Mouse (Mus musculus): ENCODE data around the gene Ahcyl2. TPM values are rescaled to one million over a fixed set of nuclear protein-coding genes. Genes with fewer than 3 reads are reported as not detected.

The Ahcyl2 gene
- polyA plus RNA-seq, 1 experiment: 24.0 TPM

- no peak overlapping the region for H3K4me3 ChIP-seq (ENCODE audit: insufficient read depth, low read length)
- TF ChIP-seq CTCF (IDR thresholded peaks at IDR 0.05; ENCODE audit: borderline replicate concordance, insufficient read depth, low read length) (peak; percentile 31; the same call in 1 of the 2 replicates), POLR2A (IDR thresholded peaks at IDR 0.05; ENCODE audit: low read depth, low read length) (no peak)
- H3K4me1 ChIP-seq (ENCODE audit: control insufficient read depth, insufficient read depth, low read length): no peaks in the 10 kb centered on the region
- H3K27ac ChIP-seq (ENCODE audit: insufficient read depth, low read length): no peak overlapping the region
These were observed 92.4 kb downstream of the Ahcyl2 start for GRCm38 (mm10) chr6:29860238-29860637.

- Histone ChIP-seq H3K4me1 (ENCODE audit: control insufficient read depth, insufficient read depth, low read length) (no peaks in the 10 kb centered on the region), H3K4me3 (ENCODE audit: insufficient read depth, low read length) (no peak overlapping the region), H3K27ac (ENCODE audit: insufficient read depth, low read length) (no peak overlapping the region)
- TF ChIP-seq POLR2A (IDR thresholded peaks at IDR 0.05; ENCODE audit: low read depth, low read length) (no peak), CTCF (IDR thresholded peaks at IDR 0.05; ENCODE audit: borderline replicate concordance, insufficient read depth, low read length) (no peak)
These were observed 97.1 kb downstream of the Ahcyl2 start for GRCm38 (mm10) chr6:29864926-29865325.

DNA sequence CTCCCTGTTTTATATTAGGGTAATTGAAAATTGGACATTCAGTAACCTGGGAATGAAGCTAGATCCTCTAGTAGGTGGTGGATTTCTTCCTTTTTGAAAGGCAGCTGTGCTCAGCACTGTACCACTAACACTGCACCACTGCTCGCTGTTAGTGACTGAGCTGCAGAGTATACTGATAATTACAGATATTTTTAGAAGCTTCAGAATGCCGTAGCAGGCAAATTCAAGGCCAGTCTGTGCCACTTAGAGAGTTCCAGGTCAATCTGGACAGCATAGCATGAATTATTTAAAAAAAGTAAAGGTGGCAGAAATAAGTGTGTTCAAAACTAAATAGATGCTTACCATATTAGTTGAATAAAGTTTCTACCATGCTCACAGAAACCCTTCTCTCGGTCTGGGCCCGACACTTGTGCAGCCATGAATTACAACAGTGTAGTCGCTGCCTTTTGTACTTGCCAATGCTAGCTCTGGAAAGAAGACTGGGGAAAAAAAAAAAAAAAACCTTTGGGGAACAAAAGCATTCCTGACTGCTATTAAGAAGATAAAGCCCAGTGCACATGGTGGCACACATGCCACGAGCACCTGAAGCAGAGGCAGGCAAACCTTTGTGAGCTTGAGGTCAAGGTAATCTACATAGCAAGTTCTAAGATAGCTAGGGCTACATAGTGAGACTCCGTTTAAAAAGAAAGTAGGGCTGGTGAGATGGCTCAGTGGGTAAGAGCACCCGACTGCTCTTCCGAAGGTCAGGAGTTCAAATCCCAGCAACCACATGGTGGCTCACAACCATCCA is 99.3 kb downstream of the Ahcyl2 start:
- no peak overlapping the region for H3K4me3 ChIP-seq (ENCODE audit: insufficient read depth, low read length)
- TF ChIP-seq CTCF (IDR thresholded peaks at IDR 0.05; ENCODE audit: borderline replicate concordance, insufficient read depth, low read length) (no peak), POLR2A (IDR thresholded peaks at IDR 0.05; ENCODE audit: low read depth, low read length) (no peak)
- H3K27ac ChIP-seq (ENCODE audit: insufficient read depth, low read length): no peak overlapping the region
- H3K4me1 ChIP-seq (ENCODE audit: control insufficient read depth, insufficient read depth, low read length): no peaks in the 10 kb centered on the region

DNA sequence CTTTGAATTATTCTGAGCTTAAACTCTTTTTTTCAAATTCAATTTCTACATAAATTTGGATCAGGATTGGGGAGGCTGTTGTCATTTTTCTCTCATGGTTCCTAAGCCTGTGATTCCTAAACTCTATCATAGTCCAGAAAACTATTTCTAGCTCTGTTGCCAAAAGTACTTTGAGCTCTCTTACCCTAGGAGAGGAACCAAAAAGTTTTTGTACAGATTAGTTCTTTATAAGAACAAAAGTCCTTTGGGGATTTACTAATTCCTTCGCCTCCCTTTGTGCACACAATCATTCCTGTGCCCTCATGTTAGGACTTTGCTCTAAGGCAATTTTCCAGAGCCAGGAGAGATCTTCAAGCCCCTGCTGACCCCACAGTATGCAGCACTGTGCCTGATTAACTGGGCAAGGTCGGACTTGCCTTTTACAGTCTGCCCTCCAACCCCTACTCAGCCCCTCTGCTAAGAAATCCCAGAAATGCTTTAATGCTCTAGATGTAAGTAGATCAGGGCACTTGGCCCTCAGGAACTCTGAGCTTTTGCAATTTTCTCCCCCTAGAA is 100.6 kb downstream of the Ahcyl2 start:
- H3K4me3 ChIP-seq (ENCODE audit: insufficient read depth, low read length): no peak overlapping the region
- H3K27ac ChIP-seq (ENCODE audit: insufficient read depth, low read length): no peak overlapping the region
- TF ChIP-seq POLR2A (IDR thresholded peaks at IDR 0.05; ENCODE audit: low read depth, low read length): no peak
- TF ChIP-seq CTCF (IDR thresholded peaks at IDR 0.05; ENCODE audit: borderline replicate concordance, insufficient read depth, low read length): no peak
- no peaks in the 10 kb centered on the region for H3K4me1 ChIP-seq (ENCODE audit: control insufficient read depth, insufficient read depth, low read length)

DNA sequence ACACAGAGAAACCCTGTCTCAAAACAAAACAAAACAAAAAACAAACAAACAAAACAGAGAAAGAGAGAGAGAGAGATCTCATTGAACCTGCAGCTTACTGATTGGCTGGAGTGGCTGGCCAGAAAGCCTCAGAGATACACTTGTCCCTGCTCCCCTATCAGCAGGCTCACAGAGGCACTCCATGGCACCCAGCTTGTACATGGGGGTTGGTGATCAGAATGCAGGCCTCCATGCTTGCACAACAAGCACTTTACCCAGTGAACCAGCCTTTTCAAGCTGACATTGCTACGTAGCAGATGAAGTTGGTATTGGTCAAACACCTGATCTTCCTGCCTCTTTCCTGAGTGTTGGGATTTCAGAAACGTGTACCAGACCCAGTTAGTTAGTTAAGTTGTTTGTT is 105.8 kb downstream of the Ahcyl2 start:
- H3K4me1 ChIP-seq (ENCODE audit: control insufficient read depth, insufficient read depth, low read length): no peaks in the 10 kb centered on the region
- H3K4me3 ChIP-seq (ENCODE audit: insufficient read depth, low read length): no peak overlapping the region
- H3K27ac ChIP-seq (ENCODE audit: insufficient read depth, low read length): no peak overlapping the region
- TF ChIP-seq POLR2A (IDR thresholded peaks at IDR 0.05; ENCODE audit: low read depth, low read length) (no peak), CTCF (IDR thresholded peaks at IDR 0.05; ENCODE audit: borderline replicate concordance, insufficient read depth, low read length) (no peak)

GRCm38 (mm10) chr6:29875576-29875975 is 107.8 kb downstream of the Ahcyl2 start:
- no peaks in the 10 kb centered on the region for H3K4me1 ChIP-seq (ENCODE audit: control insufficient read depth, insufficient read depth, low read length)
- no peak for TF ChIP-seq POLR2A (IDR thresholded peaks at IDR 0.05; ENCODE audit: low read depth, low read length)
- TF ChIP-seq CTCF (IDR thresholded peaks at IDR 0.05; ENCODE audit: borderline replicate concordance, insufficient read depth, low read length): no peak
- H3K4me3 ChIP-seq (ENCODE audit: insufficient read depth, low read length): no peak overlapping the region
- H3K27ac ChIP-seq (ENCODE audit: insufficient read depth, low read length): no peak overlapping the region

GRCm38 (mm10) chr6:29876782-29877181 is 109.0 kb downstream of the Ahcyl2 start:
- no peak for TF ChIP-seq CTCF (IDR thresholded peaks at IDR 0.05; ENCODE audit: borderline replicate concordance, insufficient read depth, low read length)
- TF ChIP-seq POLR2A (IDR thresholded peaks at IDR 0.05; ENCODE audit: low read depth, low read length): no peak
- H3K4me3 ChIP-seq (ENCODE audit: insufficient read depth, low read length): no peak overlapping the region
- H3K27ac ChIP-seq (ENCODE audit: insufficient read depth, low read length): no peak overlapping the region
- no peaks in the 10 kb centered on the region for H3K4me1 ChIP-seq (ENCODE audit: control insufficient read depth, insufficient read depth, low read length)

DNA sequence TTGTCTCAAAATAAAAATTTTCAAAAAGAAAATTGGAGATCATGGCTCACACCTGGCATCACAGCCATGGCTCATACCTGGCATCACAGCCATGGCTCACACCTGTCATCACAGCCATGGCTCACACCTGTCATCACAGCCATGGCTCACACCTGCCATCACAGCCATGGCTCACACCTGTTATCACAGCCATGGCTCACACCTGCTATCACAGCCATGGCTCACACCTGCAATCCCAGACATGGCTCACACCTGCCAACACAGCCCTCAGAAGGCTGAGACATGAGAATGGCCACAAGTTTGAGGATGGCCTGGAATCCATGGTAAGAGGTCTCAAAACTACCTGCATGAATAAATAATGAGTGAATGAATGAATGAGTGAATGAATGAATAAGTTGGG is 111.8 kb downstream of the Ahcyl2 start:
- Histone ChIP-seq H3K4me3 (ENCODE audit: insufficient read depth, low read length) (no peak overlapping the region), H3K27ac (ENCODE audit: insufficient read depth, low read length) (no peak overlapping the region), H3K4me1 (ENCODE audit: control insufficient read depth, insufficient read depth, low read length) (no peaks in the 10 kb centered on the region)
- no peak for TF ChIP-seq POLR2A (IDR thresholded peaks at IDR 0.05; ENCODE audit: low read depth, low read length)
- TF ChIP-seq CTCF (IDR thresholded peaks at IDR 0.05; ENCODE audit: borderline replicate concordance, insufficient read depth, low read length): no peak

- H3K4me1 ChIP-seq (ENCODE audit: control insufficient read depth, insufficient read depth, low read length): no peaks in the 10 kb centered on the region
- TF ChIP-seq CTCF (IDR thresholded peaks at IDR 0.05; ENCODE audit: borderline replicate concordance, insufficient read depth, low read length) (no peak), POLR2A (IDR thresholded peaks at IDR 0.05; ENCODE audit: low read depth, low read length) (no peak)
- H3K4me3 ChIP-seq (ENCODE audit: insufficient read depth, low read length): no peak overlapping the region
- H3K27ac ChIP-seq (ENCODE audit: insufficient read depth, low read length): no peak overlapping the region
These were observed 113.0 kb downstream of the Ahcyl2 start for GRCm38 (mm10) chr6:29880796-29881195.

- H3K4me1 ChIP-seq (ENCODE audit: control insufficient read depth, insufficient read depth, low read length): no peaks in the 10 kb centered on the region
- no peak for TF ChIP-seq POLR2A (IDR thresholded peaks at IDR 0.05; ENCODE audit: low read depth, low read length)
- no peak for TF ChIP-seq CTCF (IDR thresholded peaks at IDR 0.05; ENCODE audit: borderline replicate concordance, insufficient read depth, low read length)
These were observed 114.1 kb downstream of the Ahcyl2 start for GRCm38 (mm10) chr6:29881936-29882335.

More at GRCm38 (mm10) chr6:29881936-29882335, 114.1 kb downstream of the Ahcyl2 start:
- Histone ChIP-seq H3K4me3 (ENCODE audit: insufficient read depth, low read length) (no peak overlapping the region), H3K27ac (ENCODE audit: insufficient read depth, low read length) (no peak overlapping the region)
